Mouse (Mus musculus) ES-Bruce4 (cell line): ENCODE results near the gene Ptk7. TPM values are rescaled to one million over a fixed set of nuclear protein-coding genes. Genes with fewer than 3 reads are reported as not detected.
A peak's percentile ranks its signal among the peaks of the same experiment; 100 is the strongest.

Experiments
- H3K27ac ChIP-seq: 2 replicates; pipeline ENCODE4 v1.5.1; 2012; ENCODE audit warnings: low read length, inconsistent platforms; ENCODE audit not compliant: insufficient read depth
- H3K27me3 ChIP-seq: 2 replicates; pipeline ENCODE4 v1.6.1; 2012; ENCODE audit warnings: mild to moderate bottlenecking, low read length, inconsistent platforms; ENCODE audit not compliant: control insufficient read depth, poor library complexity, insufficient read depth, severe bottlenecking
- H3K36me3 ChIP-seq: 2 replicates; pipeline ENCODE4 v1.6.1; 2012; ENCODE audit warnings: inconsistent platforms, mild to moderate bottlenecking, low read length, moderate library complexity; ENCODE audit not compliant: control insufficient read depth, poor library complexity, insufficient read depth, severe bottlenecking
- H3K4me1 ChIP-seq: one replicate; pipeline ENCODE4 v1.8.1; 2011; ENCODE audit warnings: low read length; ENCODE audit not compliant: control insufficient read depth, insufficient read depth
- H3K4me3 ChIP-seq: 2 replicates; pipeline ENCODE4 v1.5.1; 2011; ENCODE audit warnings: low read depth, mild to moderate bottlenecking, low read length
- H3K9ac ChIP-seq: 2 replicates; pipeline ENCODE4 v1.6.1; 2012; ENCODE audit warnings: low read depth, mild to moderate bottlenecking, inconsistent platforms; ENCODE audit not compliant: poor library complexity, severe bottlenecking
- H3K9me3 ChIP-seq: replicated peaks from 2 replicates; pipeline ENCODE4 v1.6.1; 2012; ENCODE audit warnings: mild to moderate bottlenecking, low read length, inconsistent platforms; ENCODE audit not compliant: control insufficient read depth, poor library complexity, insufficient read depth, severe bottlenecking
- CTCF ChIP-seq: IDR thresholded peaks from one replicate; pipeline ENCODE4 v1.8.1; 2011; ENCODE audit warnings: low read depth, low read length
- EP300 ChIP-seq: IDR thresholded peaks from 2 replicates; pipeline ENCODE4 v1.6.1; 2011; ENCODE audit warnings: low read depth, low read length; ENCODE audit not compliant: insufficient read depth
- POLR2A ChIP-seq: IDR thresholded peaks from one replicate; pipeline ENCODE4 v1.8.1; 2011; ENCODE audit warnings: low read length; ENCODE audit not compliant: insufficient read depth
- polyA plus RNA-seq: library from polyadenylated mRNA; stranded (reverse); fragments of >200 nt; gene quantifications from 2 replicates; pipeline ENCODE4 v1.2.4, GENCODE M21; 2011; ENCODE audit warnings: low read depth; ENCODE audit not compliant: missing spikeins, insufficient read depth, insufficient read length

The Ptk7 gene
- 110 and 113 TPM in 2 replicates for polyA plus RNA-seq

DNA sequence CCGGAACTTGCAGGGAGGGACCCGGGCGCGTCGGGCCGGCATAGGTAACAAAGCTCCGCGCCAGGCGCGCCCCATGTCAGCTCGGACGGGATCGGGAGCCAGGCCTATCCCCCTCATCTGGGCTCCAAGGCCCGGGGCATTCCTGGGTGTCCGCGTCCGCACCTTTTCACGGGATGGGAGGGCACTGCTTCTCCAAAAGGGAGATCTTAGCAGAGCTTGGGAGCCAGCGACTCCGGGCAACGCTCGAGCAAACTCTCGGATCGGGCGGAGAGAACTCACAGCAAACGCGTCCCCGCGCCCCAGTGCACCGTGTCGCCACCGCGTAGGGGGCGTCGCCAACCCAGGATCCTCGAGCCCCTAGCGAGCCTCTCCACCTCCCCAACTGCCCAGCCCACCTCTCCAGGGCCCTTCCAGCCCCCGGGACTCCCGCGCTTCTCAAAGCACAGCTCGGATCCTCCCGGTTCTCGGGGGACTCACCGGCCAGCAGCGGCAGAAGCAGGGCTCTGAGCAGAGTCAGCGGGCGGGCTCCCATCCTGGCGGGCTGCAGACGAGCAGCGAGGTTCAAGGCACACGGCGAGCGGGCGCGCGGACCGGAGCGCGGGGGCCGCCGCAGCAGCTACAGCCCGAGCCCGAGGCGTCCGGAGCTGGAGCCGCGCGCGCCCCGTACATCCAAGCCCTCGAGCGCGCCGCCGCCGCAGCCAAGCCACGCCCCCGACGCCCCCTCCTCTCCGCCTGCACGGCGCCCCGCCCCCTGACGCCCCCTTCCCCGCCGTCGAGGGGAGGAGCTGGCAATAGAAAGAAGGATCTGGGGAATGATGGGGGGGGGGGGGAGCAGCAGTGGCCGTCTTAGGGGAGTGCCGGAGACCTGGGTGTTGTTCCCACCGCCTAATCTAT is at the start of gene Ptk7:
Ptk7 (minus strand) TSS at position 714 of the 894 bp plus-strand sequence.
- TF ChIP-seq EP300 (no peak), POLR2A (no peak), CTCF (no peak)
- H3K36me3 ChIP-seq, result no peaks in the 10 kb centered on the region
- H3K9ac ChIP-seq, result peak within 1 kb of the TSS; percentile 97
- H3K9me3 ChIP-seq, result no peaks in the 10 kb centered on the region
- H3K27ac ChIP-seq, result peak within 1 kb of the TSS; percentile 88
- H3K27me3 ChIP-seq, result no peaks in the 10 kb centered on the region
- peaks cover 6% of the 10 kb centered on the region for H3K4me1 ChIP-seq
- H3K4me3 ChIP-seq, result peak within 1 kb of the TSS; percentile 92

DNA sequence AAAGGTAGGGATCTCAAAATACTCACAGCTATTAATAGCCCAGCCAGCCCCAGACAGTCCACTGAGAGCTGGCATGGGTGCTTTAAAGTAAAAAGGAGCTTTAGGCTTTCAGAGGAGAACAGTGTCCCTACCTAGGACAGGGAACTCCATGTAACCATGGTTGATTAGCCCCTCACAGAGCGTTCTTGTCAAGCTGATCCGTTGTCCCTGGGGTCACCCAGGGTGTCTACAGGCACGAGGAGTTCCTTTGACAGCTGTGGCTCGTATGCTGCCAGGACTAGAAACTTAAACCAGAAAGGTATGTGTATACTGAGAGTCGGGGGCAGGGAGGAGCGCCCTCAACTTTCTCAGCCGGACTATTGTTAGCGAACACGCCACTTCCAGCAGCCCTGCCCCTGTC is 49.6 kb upstream of the Ptk7 start:
- TF ChIP-seq EP300 (no peak), POLR2A (no peak), CTCF (no peak)

DNA sequence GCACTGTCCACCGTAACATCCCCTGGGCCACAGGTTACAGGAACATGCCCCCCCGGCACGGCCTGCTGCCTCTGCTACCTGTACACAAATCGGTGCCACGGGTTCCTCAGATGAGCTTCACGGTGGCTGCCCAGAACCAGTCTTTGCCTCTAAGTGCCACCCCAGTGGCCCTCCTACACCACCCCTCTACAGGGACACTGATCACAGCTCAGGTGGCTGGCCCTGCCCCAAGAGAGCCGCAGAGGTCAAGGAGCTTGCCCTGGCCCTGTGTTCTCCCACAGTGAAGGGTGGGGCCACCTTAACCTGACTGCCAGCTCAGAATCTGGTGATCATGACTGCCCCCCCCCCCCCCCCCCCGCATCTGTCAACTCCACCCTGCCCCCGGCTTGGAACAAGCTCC is 49.1 kb upstream of the Ptk7 start, which contains the start of gene Mea1:
Mea1 (plus strand) TSS at position 378 of the 400 bp plus-strand sequence.
- Histone ChIP-seq H3K36me3 (peaks cover 19% of the 10 kb centered on the region), H3K27ac (no peak within 1 kb of the TSS), H3K4me3 (peak within 1 kb of the TSS; percentile 91; the same call in 1 of the 2 replicates), H3K27me3 (no peaks in the 10 kb centered on the region), H3K9me3 (no peaks in the 10 kb centered on the region), H3K4me1 (peaks cover 1% of the 10 kb centered on the region), H3K9ac (peak within 1 kb of the TSS; percentile 93; the same call in 1 of the 2 replicates)
- no peak for TF ChIP-seq CTCF
- no peak for TF ChIP-seq EP300
- no peak for TF ChIP-seq POLR2A

More for the DNA sequence above, 49.6 kb upstream of the Ptk7 start:
- H3K27ac ChIP-seq, result no peak overlapping the region
- H3K27me3 ChIP-seq, result no peaks in the 10 kb centered on the region
- H3K9me3 ChIP-seq, result no peaks in the 10 kb centered on the region
- H3K4me1 ChIP-seq, result peaks cover 1% of the 10 kb centered on the region
- peak overlapping the region; percentile 93; the same call in 1 of the 2 replicates for H3K9ac ChIP-seq
- H3K4me3 ChIP-seq, result no peak overlapping the region
- peaks cover 19% of the 10 kb centered on the region for H3K36me3 ChIP-seq

DNA sequence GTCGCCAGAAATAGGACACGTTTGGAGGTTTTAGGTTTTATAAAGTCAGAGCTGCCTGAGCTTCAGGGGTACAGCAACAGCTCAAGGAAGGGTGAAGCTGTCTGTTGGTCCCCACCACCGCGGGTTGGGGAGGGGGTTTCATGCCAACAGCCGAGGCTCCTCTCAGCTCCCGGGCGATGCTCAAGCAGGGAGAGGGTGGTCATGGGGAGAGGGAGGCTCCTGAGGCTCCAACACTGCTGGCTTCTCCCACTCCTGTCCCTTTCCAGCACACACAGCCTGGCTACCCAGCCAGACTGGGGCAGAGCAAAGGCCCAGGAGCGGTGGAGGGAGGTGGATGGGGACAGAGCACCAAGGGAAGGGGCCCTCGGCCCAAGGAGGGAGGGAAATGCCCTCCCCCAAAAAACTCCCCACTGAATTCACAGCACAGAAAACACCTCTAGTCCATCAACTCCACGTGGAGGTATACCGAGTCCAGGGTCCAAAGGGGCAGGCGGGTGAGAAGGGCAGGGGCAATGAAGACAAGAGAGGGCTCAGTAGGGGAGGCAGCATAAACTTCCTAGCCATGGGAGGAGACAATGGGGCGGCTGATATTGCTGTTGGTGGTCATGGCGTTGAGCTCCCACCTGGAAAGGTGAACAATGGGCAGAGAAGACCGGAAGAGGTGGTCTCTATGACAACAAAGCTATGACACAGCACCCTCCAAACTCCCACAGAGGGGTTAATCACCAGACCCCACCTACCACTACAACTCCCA is 45.4 kb upstream of the Ptk7 start:
- H3K9me3 ChIP-seq, result no peaks in the 10 kb centered on the region
- no peaks in the 10 kb centered on the region for H3K27me3 ChIP-seq
- H3K4me3 ChIP-seq, result peak overlapping the region; percentile 80
- TF ChIP-seq CTCF (no peak), EP300 (peak; percentile 32; the same call in 1 of the 2 replicates)
- H3K4me1 ChIP-seq, result peaks cover 6% of the 10 kb centered on the region
- H3K36me3 ChIP-seq, result peaks cover 19% of the 10 kb centered on the region
- H3K27ac ChIP-seq, result peak overlapping the region; percentile 36
- peak overlapping the region; percentile 22 for H3K9ac ChIP-seq

DNA sequence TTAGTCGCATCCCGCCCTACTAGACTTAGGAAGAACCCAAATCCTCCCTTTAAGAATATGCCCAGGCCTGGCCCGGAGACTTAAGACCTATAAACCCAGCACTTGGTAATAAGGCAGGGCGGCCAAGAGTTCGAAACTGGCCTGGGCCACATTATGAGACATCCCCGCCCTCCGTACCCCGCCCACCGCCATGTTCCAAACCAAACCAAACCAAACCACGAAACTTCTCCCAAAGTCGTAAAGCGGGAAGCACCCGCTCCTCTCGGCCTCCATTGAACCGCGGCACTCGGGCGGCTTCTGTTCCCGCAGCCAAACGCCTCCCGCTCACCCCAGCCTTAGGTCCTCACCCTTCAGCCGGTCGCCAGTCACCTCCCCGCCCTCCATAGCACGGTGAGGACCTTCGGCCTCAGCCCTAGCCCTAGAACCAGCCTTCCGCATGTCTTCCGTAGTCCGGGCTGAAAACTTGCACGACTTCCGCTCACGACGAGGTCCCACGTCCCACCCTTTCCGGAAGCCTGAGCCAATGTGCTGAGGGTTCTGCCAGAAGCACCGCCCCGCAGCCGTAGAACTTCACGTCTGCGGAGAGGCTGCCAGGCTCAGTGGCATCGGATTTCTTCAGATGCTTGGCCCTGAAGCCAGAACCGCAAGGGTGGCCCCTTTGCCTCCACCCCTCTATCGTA is 44.7 kb upstream of the Ptk7 start, which contains the start of gene Rrp36:
Rrp36 (minus strand) TSS at position 503 of the 680 bp plus-strand sequence.
- H3K27me3 ChIP-seq, result no peaks in the 10 kb centered on the region
- H3K9ac ChIP-seq, result peak within 1 kb of the TSS; percentile 77
- peaks cover 24% of the 10 kb centered on the region for H3K36me3 ChIP-seq
- peak within 1 kb of the TSS; percentile 59 for H3K27ac ChIP-seq
- H3K4me1 ChIP-seq, result peaks cover 6% of the 10 kb centered on the region
- no peaks in the 10 kb centered on the region for H3K9me3 ChIP-seq
- TF ChIP-seq POLR2A (peak; percentile 69), EP300 (no peak)
- peak within 1 kb of the TSS; percentile 80 for H3K4me3 ChIP-seq
